Mouse (Mus musculus): ENCODE measurements around the gene Chrm3.

- TF ChIP-seq CTCF (IDR thresholded peaks at IDR 0.05; ENCODE audit: insufficient read depth, low read length) (no peak), POLR2A (IDR thresholded peaks at IDR 0.05; ENCODE audit: borderline replicate concordance, extremely low read depth, low read depth, low read length) (no peak)
Observed at GRCm38 (mm10) chr13:10352141-10352540, 8.5 kb downstream of the Chrm3 start.

Measured in lung, adult 2 months (tissue).